Mouse (Mus musculus) lung, postnatal 14 days (tissue): Measurements from ENCODE around the gene Klf2.

Experiments used
- DNase-seq: peaks from one replicate; pipeline ENCODE4 v3.0.0; 2021

Klf2 gene

DNA sequence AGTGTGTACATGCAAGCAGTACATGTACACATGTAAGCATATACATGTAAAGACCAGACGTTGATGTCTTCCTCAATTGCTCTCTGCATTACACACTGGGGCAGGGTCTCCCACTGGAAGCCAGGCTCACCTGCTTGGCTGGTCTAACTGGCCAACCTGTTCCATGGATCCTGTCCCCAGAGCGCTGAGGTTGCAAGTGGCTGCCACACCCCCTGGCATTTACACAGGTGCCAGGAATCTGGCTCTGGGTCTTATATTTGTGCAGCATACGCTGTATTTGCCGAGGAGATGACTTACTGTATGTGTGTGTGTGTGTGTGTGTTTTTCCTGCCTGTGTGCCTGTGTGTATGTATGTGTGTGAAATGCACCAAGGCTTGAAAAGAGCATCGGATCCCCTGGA is 11.9 kb upstream of the Klf2 start:
- no peak for DNase-seq

DNA sequence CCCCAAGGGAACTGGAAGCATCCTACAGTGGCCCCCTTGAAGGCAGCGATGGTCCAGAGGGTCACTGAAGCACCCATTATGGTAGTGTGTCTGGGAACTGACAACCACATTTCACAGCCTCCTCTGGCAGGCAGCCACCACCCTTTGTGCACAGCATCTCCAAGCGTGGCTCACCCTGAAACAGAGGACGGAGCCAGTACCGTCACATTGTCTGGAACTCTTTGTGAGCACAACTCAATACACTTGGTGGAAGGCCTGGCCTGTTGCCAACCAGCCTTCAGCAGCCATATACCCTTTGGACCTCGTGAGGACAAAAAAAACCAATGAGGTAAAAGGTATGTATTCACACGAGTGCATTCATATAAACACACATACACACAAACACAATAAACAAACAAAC is 10.6 kb upstream of the Klf2 start:
- peak; percentile 65 for DNase-seq

DNA sequence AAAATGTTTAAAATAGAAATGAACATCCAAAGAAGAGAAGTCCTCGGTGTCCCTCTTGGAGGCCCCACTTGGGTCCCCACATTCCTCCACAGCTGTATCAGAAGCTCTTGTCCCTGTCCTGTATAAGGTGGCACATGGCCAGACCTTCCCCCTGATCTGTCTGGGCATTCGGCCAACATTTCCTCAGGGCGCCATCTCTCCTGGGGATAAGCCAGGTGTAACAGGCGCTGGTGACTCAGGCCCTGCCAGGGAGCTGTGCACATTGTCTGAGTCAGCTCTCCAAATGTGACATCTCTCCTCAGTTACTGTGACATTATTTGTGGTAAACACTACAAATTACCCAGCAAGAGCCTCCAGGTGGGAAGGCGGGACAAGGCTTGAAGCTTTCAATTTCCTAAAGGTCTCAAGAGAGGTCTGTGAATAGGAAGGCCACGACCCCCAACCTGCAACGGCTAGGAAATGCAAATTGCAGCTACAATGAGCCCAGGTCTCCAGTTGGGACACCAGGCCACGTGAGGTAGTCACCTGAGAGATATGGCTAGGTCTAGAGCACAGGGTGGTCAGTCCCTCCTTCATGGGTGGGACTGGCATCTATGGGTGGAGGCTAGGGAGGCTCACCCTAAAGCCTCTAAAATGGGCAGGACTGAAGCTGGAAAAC is 7.9 kb upstream of the Klf2 start:
- DNase-seq = peak; percentile 53

DNA sequence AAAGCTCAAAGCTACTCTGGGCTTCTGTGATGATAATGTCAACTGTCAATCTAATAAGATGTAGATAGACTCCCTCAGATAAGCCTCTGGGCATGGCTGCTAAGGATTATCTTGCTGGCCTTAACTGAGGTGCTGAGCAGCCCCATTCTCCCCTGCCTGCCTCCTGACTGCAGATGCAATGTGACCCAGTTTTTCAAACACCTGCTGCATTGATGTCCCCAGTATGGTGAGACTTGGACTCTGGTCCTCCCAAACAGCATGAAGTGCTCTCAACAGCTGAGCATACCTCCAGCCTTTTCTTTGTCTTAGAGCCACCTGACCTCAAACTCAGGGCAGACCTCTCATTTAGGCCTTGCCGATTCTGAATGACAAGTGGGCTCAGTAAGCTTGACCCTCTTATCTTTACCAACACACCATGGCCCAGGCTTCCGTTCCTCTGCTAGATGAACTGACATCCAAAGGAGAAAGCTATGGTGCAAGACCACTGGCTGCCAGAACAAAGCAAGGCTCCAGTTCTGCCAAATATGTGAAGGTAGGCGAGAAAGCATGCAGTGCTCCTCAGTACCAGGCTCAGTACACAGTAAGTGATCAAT is 5.8 kb upstream of the Klf2 start:
- DNase-seq = no peak

DNA sequence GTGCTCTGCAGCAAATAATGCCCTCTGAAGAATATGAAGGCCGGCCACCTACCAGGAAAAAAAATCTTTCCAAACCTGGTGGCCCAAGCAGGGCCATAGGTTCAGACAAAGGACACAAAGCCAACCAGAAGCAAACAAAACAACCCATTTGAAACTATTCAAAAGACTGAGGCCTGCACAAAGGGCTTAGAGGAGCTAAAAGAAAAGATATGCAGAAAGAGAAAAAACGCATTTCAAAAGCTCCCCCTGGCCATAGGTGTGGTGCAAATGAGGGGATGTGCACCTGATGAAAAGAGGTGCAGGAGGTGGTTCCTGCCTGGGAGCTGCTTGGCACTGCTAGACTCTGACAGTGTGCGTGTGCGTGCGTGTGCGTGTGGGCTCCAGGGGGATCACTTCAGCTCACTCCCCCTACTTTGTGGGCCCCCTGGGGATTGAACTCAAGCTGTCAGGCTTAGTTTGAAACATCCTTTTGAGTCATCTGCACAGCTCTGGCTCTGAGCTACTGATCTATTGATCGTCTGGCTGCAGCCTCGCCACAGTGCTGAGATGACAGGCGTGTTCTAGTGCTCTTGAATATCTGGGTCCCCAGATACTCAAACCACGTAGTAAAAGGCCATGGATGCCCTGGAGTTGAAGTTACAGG is 2.7 kb upstream of the Klf2 start:
- no peak for DNase-seq

DNA sequence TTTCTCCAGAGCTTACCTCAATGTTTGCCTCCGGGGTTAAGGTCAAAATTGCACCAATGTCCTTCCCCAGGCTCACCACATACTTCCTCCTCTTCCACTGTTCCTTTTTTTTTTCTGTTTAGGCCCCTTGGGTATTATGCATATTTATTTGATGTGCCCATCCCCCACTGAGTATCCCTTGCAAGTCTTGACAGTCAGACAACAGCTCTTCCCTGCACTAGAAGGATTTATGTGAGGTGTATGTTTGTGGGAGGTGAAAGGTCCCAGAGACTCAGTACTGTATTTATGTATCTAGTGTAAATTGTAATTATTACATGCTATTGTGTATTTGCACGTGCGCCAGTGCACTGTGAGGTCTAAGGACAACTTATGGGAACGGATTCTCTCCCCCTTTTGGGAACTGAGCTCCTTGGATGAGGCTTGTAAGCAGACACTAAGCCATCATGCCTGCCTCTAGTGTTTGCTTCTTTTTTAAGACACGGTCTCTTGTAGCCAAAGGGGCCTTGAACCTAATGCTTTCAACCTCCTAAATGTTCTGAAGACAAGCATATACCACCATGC is 1.0 kb upstream of the Klf2 start:
- DNase-seq = no peak

DNA sequence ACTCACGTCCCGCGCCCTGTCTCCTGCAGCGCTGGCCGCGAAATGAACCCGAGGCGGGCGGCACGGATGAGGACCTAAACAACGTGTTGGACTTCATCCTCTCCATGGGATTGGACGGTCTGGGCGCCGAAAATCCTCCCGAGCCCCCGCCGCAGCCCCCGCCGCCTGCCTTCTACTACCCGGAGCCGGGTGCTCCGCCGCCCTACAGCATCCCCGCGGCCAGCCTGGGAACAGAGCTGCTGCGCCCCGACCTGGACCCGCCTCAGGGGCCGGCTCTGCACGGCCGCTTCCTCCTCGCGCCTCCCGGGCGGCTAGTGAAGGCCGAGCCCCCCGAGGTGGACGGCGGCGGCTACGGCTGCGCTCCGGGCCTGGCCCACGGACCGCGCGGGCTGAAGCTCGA is 564 bp downstream of the Klf2 start:
- DNase-seq = no peak

DNA sequence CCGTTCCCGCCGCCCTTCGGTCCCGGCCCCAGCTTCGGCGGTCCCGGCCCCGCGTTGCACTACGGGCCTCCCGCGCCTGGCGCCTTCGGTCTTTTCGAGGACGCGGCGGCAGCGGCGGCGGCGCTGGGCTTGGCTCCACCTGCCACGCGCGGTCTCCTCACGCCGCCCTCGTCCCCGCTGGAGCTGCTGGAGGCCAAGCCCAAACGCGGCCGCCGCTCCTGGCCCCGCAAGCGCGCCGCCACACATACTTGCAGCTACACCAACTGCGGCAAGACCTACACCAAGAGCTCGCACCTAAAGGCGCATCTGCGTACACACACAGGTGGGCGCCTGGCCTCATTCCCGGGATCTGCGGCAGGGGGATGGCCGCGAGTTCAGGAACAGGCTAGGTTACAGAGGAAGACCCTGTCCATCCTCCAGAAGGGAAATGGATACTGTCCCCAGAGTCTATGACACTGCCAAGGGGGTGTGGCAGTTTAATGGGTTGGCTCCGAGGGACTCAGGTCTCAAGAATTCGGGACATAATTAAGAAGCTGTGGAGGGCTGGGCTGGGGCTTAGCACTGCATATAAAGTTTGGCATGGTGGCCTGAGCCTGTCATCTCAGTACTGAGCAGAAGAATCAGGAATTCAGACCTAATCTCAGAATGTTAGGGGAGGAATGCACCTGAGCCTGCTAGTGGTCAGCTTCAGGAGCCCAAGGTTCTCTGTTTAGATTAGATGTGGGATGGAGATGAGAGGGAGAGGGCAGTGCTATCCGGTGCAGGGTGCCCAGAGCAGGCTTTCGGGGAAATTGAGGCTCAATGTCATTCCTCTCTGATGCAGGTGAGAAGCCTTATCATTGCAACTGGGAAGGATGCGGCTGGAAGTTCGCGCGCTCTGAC is 1.3 kb downstream of the Klf2 start:
- no peak for DNase-seq

DNA sequence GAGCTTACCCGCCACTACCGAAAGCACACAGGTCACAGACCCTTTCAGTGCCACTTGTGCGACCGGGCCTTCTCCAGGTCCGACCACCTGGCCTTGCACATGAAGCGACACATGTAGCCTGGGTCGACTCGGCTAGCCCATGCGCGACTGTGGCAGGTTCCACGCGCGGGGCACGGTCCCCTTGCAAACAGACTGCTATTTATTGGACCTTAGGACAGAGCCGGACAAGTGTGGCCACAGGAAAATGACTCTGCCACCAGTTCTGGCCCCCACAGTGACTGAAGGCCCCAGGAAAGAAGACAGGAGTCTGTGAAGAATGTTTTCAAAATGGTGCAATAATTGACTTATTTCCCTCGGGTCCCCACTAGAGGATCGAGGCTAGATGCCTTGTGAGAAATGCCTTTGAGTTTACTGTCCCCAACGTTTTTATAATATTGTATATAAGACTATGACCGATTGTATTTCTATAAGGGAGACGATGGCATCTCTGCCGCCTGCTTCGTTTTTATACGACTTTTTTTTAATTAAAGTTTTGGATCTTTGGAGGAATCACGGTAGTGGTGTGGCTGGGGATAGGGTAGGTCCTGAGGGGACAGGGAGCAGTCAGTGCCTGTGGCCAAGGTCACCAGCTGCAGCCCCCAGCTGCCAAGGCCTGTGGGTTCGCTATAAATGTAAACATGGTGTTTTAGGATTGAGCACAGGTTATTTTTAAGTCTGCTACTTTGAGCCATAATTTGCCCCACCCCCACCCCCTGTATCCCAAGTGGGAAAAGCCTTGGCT is 2.2 kb downstream of the Klf2 start:
- no peak for DNase-seq

DNA sequence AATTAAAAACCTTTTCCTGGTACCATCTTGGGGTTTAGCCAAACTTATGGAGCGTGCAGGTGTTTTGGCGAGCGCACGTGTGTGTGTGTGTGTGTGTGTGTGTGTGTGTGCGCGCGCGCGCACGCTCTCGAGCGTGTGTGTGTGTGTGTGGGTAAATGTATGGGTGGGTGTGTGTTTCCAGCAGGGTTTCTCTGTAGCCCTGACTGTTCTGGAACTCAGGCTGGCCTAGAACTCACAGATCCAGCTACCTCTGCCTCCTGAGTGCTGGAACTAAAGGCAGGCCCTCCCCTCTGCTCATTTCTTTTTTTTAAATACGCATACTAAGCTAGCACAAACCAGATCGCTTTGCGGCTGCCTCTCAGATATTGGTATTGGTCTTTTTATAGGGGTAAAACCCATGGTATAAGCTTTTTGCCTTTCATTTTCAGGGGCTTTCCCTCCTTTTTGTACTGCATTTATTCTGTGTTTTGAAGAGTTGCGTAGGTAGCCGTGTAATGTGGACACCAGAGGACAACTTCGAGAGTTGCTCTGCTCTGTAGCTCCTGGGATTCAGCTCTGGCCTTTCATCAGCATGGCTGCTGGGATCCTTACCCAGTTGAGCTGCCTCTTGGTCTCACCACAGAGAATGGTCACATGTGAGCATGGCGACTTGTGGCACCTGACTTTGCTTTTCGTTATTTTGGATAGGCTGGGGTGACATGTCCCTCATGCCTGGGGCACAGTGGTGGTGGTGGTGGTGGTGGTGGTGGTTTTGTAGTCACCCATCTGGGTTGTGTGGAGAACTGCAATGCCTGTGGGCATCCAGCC is 3.0 kb downstream of the Klf2 start:
- no peak for DNase-seq

DNA sequence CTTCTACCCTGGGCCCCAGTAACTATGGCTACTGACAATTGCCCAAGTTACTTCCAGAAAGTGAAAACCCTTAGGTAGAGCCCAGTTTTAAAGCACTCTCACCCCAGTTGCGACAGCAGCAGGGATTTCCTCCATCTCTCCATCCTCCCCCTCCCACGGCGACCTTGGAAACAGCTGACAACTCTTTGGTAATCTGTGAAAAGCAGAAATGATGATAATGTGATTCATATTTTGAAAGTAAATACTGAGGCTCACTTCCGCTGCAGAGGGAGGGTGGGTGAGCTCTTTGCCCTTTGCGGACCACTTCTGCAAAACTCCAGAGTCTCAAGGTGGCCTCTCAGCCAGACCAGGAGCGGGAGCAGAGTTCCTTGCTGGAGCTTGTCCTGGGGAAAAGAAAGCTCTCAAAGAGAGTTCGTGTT is 3.6 kb downstream of the Klf2 start:
- peak; percentile 61 for DNase-seq

DNA sequence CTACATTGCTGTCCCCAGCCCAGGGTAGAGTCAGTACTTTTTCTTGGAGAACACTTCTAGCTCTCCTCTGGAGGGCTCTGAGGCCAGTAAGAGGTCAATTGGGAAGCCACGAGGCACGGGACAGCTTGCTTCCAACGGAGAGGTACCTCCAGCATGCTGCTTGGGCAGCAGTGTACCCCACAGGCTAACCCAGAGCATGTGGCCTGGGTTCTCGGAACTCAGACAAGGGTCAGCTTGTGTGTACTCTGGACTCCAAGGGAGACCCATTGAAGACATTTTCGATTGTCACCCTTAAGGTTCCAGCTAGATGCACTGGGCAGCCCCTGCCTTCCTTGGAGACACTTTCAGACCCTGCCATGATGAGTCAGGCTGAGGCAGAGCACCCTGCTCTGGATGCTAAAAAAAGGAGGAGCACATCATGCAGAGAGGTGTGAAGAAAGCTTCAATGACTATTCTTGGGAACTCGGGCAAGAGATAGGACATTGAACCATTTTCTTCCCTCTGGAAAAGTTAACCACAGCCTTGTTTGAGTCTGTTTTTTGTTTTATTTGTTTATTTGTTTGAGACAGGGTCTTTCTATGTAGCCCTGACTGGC is 4.4 kb downstream of the Klf2 start:
- DNase-seq = no peak

DNA sequence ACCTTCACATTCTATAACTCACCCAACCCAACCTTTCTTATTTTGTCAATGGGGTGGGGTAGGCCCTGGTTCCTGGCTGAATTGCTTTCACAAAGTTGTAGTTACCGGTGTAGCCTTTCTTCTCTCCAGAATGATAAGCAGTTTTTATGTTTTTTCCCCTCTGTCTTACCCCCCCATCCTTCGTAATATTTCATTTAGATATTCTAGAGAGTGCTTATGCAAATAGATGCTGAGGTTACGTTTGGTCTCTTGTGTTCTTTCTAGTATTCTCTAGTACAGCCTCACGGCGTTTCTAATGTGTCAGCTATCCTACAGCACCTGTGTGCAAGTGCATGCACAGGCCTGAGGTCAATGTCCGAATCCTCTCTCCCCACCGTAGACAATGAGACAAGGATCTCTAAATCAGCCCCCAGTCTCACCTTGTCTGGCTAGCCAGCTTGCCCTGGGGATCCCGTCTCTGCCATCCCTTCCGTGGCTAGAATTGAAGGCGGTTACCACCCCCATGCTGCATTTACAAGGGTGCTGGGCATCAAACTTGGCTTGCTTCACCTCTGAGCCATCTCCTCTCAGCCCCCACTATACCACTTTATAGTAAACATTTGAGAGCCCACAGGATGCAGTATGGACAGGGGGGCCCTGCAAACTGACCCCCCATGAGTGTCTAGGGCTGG is 5.3 kb downstream of the Klf2 start:
- no peak for DNase-seq

DNA sequence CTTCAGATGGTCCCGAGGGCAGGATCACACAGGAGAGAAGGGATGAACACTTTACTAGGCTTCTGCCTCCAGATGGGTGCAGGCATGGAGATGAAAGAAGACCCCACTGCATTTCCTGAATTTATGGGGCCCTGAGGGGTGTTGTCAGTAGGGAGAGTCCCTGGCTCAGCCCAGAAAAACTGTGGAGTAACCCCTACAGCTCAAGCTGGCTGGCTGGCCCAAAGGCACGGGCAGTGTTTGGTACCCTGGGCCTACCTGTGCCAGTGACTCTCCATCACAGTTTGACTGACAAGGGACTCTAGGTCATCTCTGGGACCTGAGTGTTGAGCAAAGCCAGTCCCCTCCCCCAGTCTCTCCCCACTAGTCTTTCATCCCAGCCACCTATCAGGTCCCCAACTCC is 5.9 kb downstream of the Klf2 start:
- no peak for DNase-seq

DNA sequence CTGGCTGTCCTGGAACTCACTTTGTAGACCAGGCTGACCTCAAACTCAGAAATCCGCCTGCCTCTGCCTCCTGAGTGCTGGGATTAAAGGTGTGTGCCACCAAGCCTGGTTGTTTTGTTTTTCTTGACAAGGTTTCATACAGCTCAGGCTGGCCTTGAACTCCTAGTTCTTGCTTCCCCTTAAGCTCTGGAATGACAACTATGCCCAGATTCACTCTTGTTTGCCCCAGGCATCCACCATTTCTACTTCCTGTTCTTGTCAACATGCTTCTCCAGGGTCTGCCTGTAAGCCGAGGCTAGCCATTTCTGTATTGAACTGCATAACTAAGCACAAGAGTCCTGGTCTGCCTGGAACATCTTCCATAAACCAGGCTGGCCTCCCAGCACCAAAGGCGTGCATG is 10.3 kb downstream of the Klf2 start:
- no peak for DNase-seq

DNA sequence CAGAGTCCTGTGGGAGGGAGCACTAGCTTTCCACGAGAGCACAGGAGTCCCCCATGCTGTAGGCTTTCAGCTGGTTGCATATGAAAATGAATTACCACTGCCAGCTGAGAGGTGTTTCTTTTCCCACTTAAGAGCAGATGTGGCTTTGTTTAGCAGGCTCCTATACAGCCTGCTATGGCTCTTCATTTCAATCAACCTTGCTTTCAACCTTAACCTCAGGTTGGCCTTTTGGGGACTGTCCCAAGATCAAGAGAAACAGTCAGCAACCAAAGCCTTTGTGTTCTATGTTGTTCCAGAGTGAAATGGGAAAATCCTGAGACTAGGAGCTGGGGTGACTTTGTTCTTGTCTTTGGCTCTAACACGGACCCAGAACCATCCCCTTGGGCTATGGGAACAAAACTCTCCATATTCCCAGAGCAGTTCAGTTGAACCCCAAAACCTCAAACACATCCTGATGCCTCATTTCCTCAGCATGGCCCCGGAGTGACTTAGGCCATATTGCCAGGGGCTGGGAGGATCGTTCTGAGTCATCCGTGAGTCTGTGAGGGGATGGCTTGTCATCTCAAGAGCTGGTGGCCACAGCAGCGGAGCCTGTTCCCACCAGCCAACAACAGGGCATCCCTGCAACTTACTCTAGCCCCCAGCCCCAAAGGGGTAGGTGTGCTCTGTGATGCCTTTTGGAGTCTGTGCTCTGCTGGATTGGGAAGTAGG is 12.1 kb downstream of the Klf2 start:
- no peak for DNase-seq

DNA sequence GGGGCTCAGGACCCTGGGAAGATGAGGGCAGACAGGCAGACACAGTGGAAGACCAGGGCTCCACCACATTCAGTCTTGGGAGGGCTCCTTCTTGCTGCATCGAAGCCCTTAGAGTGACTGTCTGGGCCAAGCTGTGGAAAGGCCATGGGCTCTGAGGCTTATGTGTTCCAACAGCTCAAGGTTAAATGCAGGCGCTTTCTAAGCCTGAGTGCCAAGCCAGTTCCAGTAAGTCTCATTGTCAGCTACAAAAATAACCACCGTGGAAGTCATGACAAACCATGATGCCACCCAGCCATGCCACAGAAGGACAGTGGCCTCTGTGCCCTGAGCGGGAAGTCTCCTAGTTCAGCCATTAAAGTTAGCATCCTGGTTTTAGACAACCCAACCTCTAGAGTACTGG is 12.8 kb downstream of the Klf2 start:
- DNase-seq = no peak

DNA sequence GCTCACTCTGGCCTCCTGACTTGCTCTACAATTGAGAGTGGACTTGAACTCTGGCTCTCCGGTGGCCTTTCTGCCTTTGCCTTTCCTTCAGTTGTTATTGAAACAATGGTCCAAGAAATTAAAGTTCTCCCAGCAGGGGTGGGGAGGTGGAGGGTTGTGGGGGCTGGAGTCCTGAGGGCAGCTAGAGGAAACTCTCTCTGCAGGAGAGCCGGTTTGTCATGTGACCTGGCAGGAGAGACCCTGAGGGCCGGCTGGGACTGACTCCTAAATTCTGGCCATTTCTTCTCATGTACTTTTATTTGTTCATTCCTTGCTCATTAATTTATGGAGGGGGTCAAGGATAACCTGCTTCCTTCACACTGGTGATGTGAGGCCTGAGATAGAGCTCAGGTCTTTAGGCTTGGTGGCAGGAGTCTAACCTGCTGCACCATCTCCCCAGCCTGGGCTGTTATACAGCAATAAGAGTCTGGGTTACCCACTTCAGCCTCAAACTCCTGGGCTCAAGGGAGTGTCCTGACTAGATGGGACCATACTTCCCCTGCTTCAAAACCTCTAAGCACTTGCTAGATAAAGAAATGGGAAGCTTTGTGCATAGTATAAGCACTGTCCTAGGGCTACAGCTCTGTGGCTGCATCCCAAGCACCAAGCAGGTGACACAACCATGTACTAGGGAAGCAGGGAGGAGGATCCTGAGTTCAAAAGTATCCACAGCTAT is 14.8 kb downstream of the Klf2 start:
- no peak for DNase-seq

DNA sequence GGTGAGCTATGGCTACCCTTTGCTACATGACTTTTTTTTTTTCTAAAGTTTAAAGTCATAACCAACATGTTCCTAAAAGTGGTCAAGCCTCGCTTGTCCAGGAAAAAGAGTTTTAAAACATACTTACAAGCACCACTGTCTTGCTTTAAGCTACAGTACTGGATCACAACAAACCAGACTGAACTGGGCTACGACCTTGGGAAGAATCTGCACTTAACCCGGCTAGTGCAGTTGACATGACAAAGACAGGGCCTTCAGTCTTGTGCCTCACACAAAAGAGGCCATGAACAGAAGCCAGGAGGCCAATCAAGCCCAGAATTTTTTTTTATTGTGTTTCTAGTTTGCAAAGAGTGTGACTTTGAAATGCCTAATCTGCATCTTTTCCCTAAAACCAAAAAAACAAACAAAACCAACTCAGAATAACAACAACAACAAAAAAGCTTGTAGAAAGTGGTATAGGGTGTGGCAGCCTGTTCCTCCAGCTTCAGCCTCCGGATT is 15.4 kb downstream of the Klf2 start:
- DNase-seq = no peak
